ENCODE assay signal across 7 mouse cellular contexts in the genomic region with DNA sequence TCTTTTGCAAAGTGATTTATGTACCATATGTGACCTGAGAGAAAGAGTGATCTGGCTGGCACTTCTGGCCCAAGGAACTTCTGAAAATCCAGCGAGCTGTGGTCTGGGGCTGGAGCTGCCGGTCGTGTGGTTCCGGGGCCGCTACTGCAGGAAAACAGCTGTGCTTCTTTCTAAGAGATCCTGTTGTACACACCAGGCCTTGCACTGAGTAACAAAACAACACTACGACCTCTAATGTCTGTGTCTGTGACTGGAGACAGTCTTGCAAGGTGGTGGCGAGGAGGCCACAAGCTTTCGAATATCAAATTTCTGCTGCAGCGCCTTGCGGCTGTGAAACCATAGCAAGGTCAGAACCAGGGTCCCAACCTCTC. TPM values are rescaled to one million over a fixed set of nuclear protein-coding genes. Genes with fewer than 3 reads are reported as not detected.
DNase-seq lines count a peak whose midpoint lies in the region; ATAC-seq lines count a peak whose summit lies in the region.

No protein-coding gene starts in this region.

- peaks cover 17% of the 10 kb centered on the region for H3K4me1 ChIP-seq in lung, embryonic 16.5 days (replicated peaks; ENCODE audit: control insufficient read depth, insufficient read depth, low read length)
- H3K4me1 ChIP-seq in forebrain, embryonic 11.5 days (replicated peaks; ENCODE audit: control insufficient read depth, insufficient read depth, low read length), result peaks cover 6% of the 10 kb centered on the region
- H3K4me1 ChIP-seq in limb, embryonic 15.5 days, result peaks cover 23% of the 10 kb centered on the region
- peaks cover 7% of the 10 kb centered on the region; the same call in 1 of the 2 replicates for H3K4me1 ChIP-seq in stomach, embryonic 14.5 days (ENCODE audit: control insufficient read depth, insufficient read depth, low read length)

- peak overlapping the region; percentile 81 for H3K9ac ChIP-seq in lung, embryonic 16.5 days (ENCODE audit: low read length)
- H3K9ac ChIP-seq in forebrain, embryonic 11.5 days (ENCODE audit: low read length), result peak overlapping the region; percentile 85
- H3K9ac ChIP-seq in limb, embryonic 15.5 days, result peak overlapping the region; percentile 78
- peak overlapping the region; percentile 74 for H3K9ac ChIP-seq in stomach, embryonic 14.5 days (replicated peaks; ENCODE audit: low read depth, low read length)

- H3K27me3 ChIP-seq in lung, embryonic 16.5 days (ENCODE audit: control insufficient read depth, insufficient read depth, low read depth, low read length), result no peaks in the 10 kb centered on the region
- no peaks in the 10 kb centered on the region for H3K27me3 ChIP-seq in forebrain, embryonic 11.5 days (ENCODE audit: control insufficient read depth, insufficient read depth, low read length)
- no peaks in the 10 kb centered on the region for H3K27me3 ChIP-seq in limb, embryonic 15.5 days
- no peaks in the 10 kb centered on the region for H3K27me3 ChIP-seq in stomach, embryonic 14.5 days (ENCODE audit: control insufficient read depth, insufficient read depth, low read length)

- DNase-seq in lung, postnatal 14 days, result no peak
- no peak for DNase-seq in forebrain, embryonic 11.5 days (ENCODE audit: low spot score)
- no peak for DNase-seq in natural killer cell, adult 2 months (ENCODE audit: low spot score in 2 of 2)
- no peak for DNase-seq in thymus, postnatal 25 days

- H3K36me3 ChIP-seq in lung, embryonic 16.5 days (ENCODE audit: control insufficient read depth, insufficient read depth, low read length), result no peaks in the 10 kb centered on the region
- H3K36me3 ChIP-seq in forebrain, embryonic 11.5 days (ENCODE audit: control insufficient read depth, insufficient read depth, low read length), result no peaks in the 10 kb centered on the region
- no peaks in the 10 kb centered on the region for H3K36me3 ChIP-seq in limb, embryonic 15.5 days
- H3K36me3 ChIP-seq in stomach, embryonic 14.5 days (ENCODE audit: control insufficient read depth, insufficient read depth, low read length), result no peaks in the 10 kb centered on the region

- H3K9me3 ChIP-seq in lung, embryonic 16.5 days (ENCODE audit: control insufficient read depth, low read length), result peaks cover 3% of the 10 kb centered on the region
- H3K9me3 ChIP-seq in forebrain, embryonic 11.5 days (ENCODE audit: control insufficient read depth, low read length), result peaks cover 2% of the 10 kb centered on the region; the same call in 1 of the 2 replicates
- H3K9me3 ChIP-seq in limb, embryonic 15.5 days, result no peaks in the 10 kb centered on the region
- no peaks in the 10 kb centered on the region for H3K9me3 ChIP-seq in stomach, embryonic 14.5 days (ENCODE audit: control insufficient read depth, low read depth, low read length)

- WGBS in lung, embryonic 16.5 days, result 6% methylated on average over 10 of the region's 10 CpGs
- WGBS in forebrain, embryonic 11.5 days, result 8% methylated on average over 10 of the region's 10 CpGs
- 2% methylated on average over 10 of the region's 10 CpGs for WGBS in limb, embryonic 15.5 days
- WGBS in stomach, embryonic 14.5 days, result 5% methylated on average over 10 of the region's 10 CpGs

- peak; percentile 23 for ATAC-seq in lung, embryonic 16.5 days (ENCODE audit: low read depth)
- ATAC-seq in forebrain, embryonic 11.5 days (replicated peaks; ENCODE audit: low FRiP score), result peak; percentile 40
- 0 out of 2 replicates have a peak, but pooled peaks have one; percentile 5 for ATAC-seq in limb, embryonic 15.5 days (ENCODE audit: insufficient number of reproducible peaks, low FRiP score, low TSS enrichment, low read depth)
- no peak; the same call in 1 of the 2 replicates for ATAC-seq in stomach, embryonic 14.5 days (ENCODE audit: insufficient number of reproducible peaks, insufficient read depth, low FRiP score, low read depth)

- peak overlapping the region; percentile 94 for H3K27ac ChIP-seq in lung, embryonic 16.5 days (ENCODE audit: low read length)
- H3K27ac ChIP-seq in forebrain, embryonic 11.5 days (ENCODE audit: low read depth, low read length), result peak overlapping the region; percentile 88
- H3K27ac ChIP-seq in limb, embryonic 15.5 days, result peak overlapping the region; percentile 97
- peak overlapping the region; percentile 95 for H3K27ac ChIP-seq in stomach, embryonic 14.5 days (ENCODE audit: low read length)

- peak overlapping the region; percentile 62 for H3K4me3 ChIP-seq in lung, embryonic 16.5 days (ENCODE audit: low read length)
- H3K4me3 ChIP-seq in forebrain, embryonic 11.5 days (ENCODE audit: low read depth, low read length), result peak overlapping the region; percentile 63
- H3K4me3 ChIP-seq in limb, embryonic 15.5 days, result peak overlapping the region; percentile 71
- H3K4me3 ChIP-seq in stomach, embryonic 14.5 days (ENCODE audit: low read depth, low read length), result peak overlapping the region; percentile 59

- peak overlapping the region; percentile 80 for H3K4me2 ChIP-seq in lung, embryonic 16.5 days (ENCODE audit: low read depth, low read length)
- H3K4me2 ChIP-seq in forebrain, embryonic 11.5 days (ENCODE audit: low read depth, low read length, severe bottlenecking), result peak overlapping the region; percentile 97
- peak overlapping the region; percentile 85 for H3K4me2 ChIP-seq in limb, embryonic 15.5 days
- peak overlapping the region; percentile 91 for H3K4me2 ChIP-seq in stomach, embryonic 14.5 days (replicated peaks; ENCODE audit: low read depth, low read length)

RNA-seq across cellular contexts. Expression of a gene that starts 36.5 kb away (rescaled TPM):
- polyA plus RNA-seq in lung, embryonic 16.5 days (2015; fragmentation: Nextera tagmentation; extraction: Ambion mirVana), result 2,527 and 2,659 TPM in 2 replicates
- 3,157 and 3,206 TPM in 2 replicates for polyA plus RNA-seq in forebrain, embryonic 11.5 days (2014; fragmentation: Nextera tagmentation; extraction: Ambion mirVana)
- polyA plus RNA-seq in limb, embryonic 15.5 days (2015; fragmentation: Nextera tagmentation; extraction: Ambion mirVana), result 2,561 and 2,592 TPM in 2 replicates
- 2,483 and 2,506 TPM in 2 replicates for polyA plus RNA-seq in stomach, embryonic 14.5 days (2014; fragmentation: Nextera tagmentation; extraction: Ambion mirVana)

RNA-seq across cellular contexts. Expression of a gene that starts 51.4 kb away (rescaled TPM):
- polyA plus RNA-seq in lung, embryonic 16.5 days (2015; fragmentation: Nextera tagmentation; extraction: Ambion mirVana), result 20.7 and 21.2 TPM in 2 replicates
- polyA plus RNA-seq in forebrain, embryonic 11.5 days (2014; fragmentation: Nextera tagmentation; extraction: Ambion mirVana), result 21.6 and 22.8 TPM in 2 replicates
- polyA plus RNA-seq in limb, embryonic 15.5 days (2015; fragmentation: Nextera tagmentation; extraction: Ambion mirVana), result 24.0 and 27.9 TPM in 2 replicates
- polyA plus RNA-seq in stomach, embryonic 14.5 days (2014; fragmentation: Nextera tagmentation; extraction: Ambion mirVana), result 29.4 and 29.6 TPM in 2 replicates
